Mouse (Mus musculus) limb, embryonic 11.5 days (tissue): ENCODE measurements at regions not wholly inside any gene's neighbourhood (a gene's known extent, or its start where the extent isn't known, plus 50 kb on each side); places are given as distances from the start of the nearest gene placed in this dataset.

ENCODE experiments used
- ATAC-seq: fragments of 200-750 bp; cut with Nextera tagmentation; 2 replicates; pipeline ENCODE4 v1.8.0; 2017; ENCODE audit warnings: low read depth; ENCODE audit not compliant: insufficient number of reproducible peaks, low FRiP score, low TSS enrichment
- DNase-seq: peaks from one replicate; pipeline ENCODE4 v3.0.0-alpha.2; 2015; ENCODE audit warnings: low spot score
- H3K27ac ChIP-seq: fragments of 300-500 bp; sonication (generic); replicated peaks from 2 replicates; pipeline ENCODE4 v1.5.1; 2014; ENCODE audit warnings: low read depth, mild to moderate bottlenecking, low read length
- H3K27me3 ChIP-seq: fragments of 300-500 bp; sonication (generic); 2 replicates; pipeline ENCODE4 v1.6.1; 2014; ENCODE audit warnings: mild to moderate bottlenecking, low read length, mixed read lengths; ENCODE audit not compliant: control insufficient read depth, insufficient read depth
- H3K36me3 ChIP-seq: fragments of 300-500 bp; sonication (generic); 2 replicates; pipeline ENCODE4 v1.6.1; 2014; ENCODE audit warnings: mild to moderate bottlenecking, low read length, moderate library complexity, mixed read lengths; ENCODE audit not compliant: control insufficient read depth, insufficient read depth
- H3K4me1 ChIP-seq: fragments of 300-500 bp; sonication (generic); 2 replicates; pipeline ENCODE4 v1.6.1; 2014; ENCODE audit warnings: low read length, mixed read lengths; ENCODE audit not compliant: control insufficient read depth, insufficient read depth
- H3K4me2 ChIP-seq: fragments of 300-500 bp; sonication (generic); 2 replicates; pipeline ENCODE4 v1.6.1; 2014; ENCODE audit warnings: low read depth, mild to moderate bottlenecking, moderate library complexity; ENCODE audit not compliant: severe bottlenecking
- H3K4me3 ChIP-seq: fragments of 300-500 bp; sonication (generic); 2 replicates; pipeline ENCODE4 v1.5.1; 2014; ENCODE audit warnings: low read depth, low read length
- H3K9ac ChIP-seq: fragments of 300-500 bp; sonication (generic); 2 replicates; pipeline ENCODE4 v1.6.1; 2014; ENCODE audit warnings: mild to moderate bottlenecking, low read length
- H3K9me3 ChIP-seq: fragments of 300-500 bp; sonication (generic); 2 replicates; pipeline ENCODE4 v1.6.1; 2016; ENCODE audit warnings: low read length; ENCODE audit not compliant: control insufficient read depth
- WGBS: fragments of 180-500 bp; shearing (Covaris S2); extraction: QIAGEN DNeasy Blood & Tissue Kit; methylation state at CpG from one replicate; pipeline ENCODE4 v1.1.7; 2014; 5-methylcytosine and 5-hydroxymethylcytosine counted together

GRCm38 (mm10) chr8:116384418-116385089 lies 120.2 kb upstream of the Dynlrb2 start:
- no peaks in the 10 kb centered on the region for H3K27me3 ChIP-seq
- H3K36me3 ChIP-seq: no peaks in the 10 kb centered on the region
- H3K9ac ChIP-seq: no peak overlapping the region
- H3K4me1 ChIP-seq: peaks cover 4% of the 10 kb centered on the region; the same call in 1 of the 2 replicates
- no peak overlapping the region for H3K4me3 ChIP-seq
- H3K27ac ChIP-seq: no peak overlapping the region
- no peak for DNase-seq
- no peak for ATAC-seq
- H3K4me2 ChIP-seq: no peak overlapping the region
- no peaks in the 10 kb centered on the region for H3K9me3 ChIP-seq
- 64% methylated on average over 15 of the region's 15 CpGs for WGBS

- H3K9ac ChIP-seq: no peak overlapping the region
- DNase-seq (peak; percentile 71), ATAC-seq (peak; percentile 68)
- no peaks in the 10 kb centered on the region for H3K9me3 ChIP-seq
- WGBS: 10% methylated on average over 12 of the region's 14 CpGs
- no peaks in the 10 kb centered on the region for H3K36me3 ChIP-seq
- H3K27ac ChIP-seq: no peak overlapping the region
- H3K4me1 ChIP-seq: peaks cover 4% of the 10 kb centered on the region; the same call in 1 of the 2 replicates
- H3K4me3 ChIP-seq: no peak overlapping the region
- no peak overlapping the region for H3K4me2 ChIP-seq
- no peaks in the 10 kb centered on the region for H3K27me3 ChIP-seq
Observed at GRCm38 (mm10) chr8:116383495-116384417, 121.0 kb upstream of the Dynlrb2 start.

- no peaks in the 10 kb centered on the region for H3K9me3 ChIP-seq
- DNase-seq (no peak), ATAC-seq (no peak)
- H3K4me2 ChIP-seq: no peak overlapping the region
- WGBS: 88% methylated on average over 8 of the region's 8 CpGs
- no peaks in the 10 kb centered on the region for H3K27me3 ChIP-seq
- H3K4me1 ChIP-seq: peaks cover 4% of the 10 kb centered on the region; the same call in 1 of the 2 replicates
- no peak overlapping the region for H3K4me3 ChIP-seq
- H3K27ac ChIP-seq: no peak overlapping the region
- H3K9ac ChIP-seq: no peak overlapping the region
- no peaks in the 10 kb centered on the region for H3K36me3 ChIP-seq
Observed at GRCm38 (mm10) chr8:116383036-116383435, 121.7 kb upstream of the Dynlrb2 start.

GRCm38 (mm10) chr8:116380601-116381000 lies 124.2 kb upstream of the Dynlrb2 start:
- peaks cover 4% of the 10 kb centered on the region; the same call in 1 of the 2 replicates for H3K4me1 ChIP-seq
- no peak overlapping the region for H3K4me2 ChIP-seq
- H3K36me3 ChIP-seq: no peaks in the 10 kb centered on the region
- no peak overlapping the region for H3K4me3 ChIP-seq
- no peaks in the 10 kb centered on the region for H3K9me3 ChIP-seq
- WGBS: 90% methylated on average over 4 of the region's 4 CpGs
- no peak for DNase-seq
- no peak overlapping the region for H3K9ac ChIP-seq
- H3K27ac ChIP-seq: no peak overlapping the region
- no peak for ATAC-seq
- no peaks in the 10 kb centered on the region for H3K27me3 ChIP-seq

GRCm38 (mm10) chr8:116379851-116380250 lies 124.9 kb upstream of the Dynlrb2 start:
- no peaks in the 10 kb centered on the region for H3K36me3 ChIP-seq
- WGBS: 73% methylated on average over 3 of the region's 3 CpGs
- H3K4me1 ChIP-seq: peaks cover 4% of the 10 kb centered on the region; the same call in 1 of the 2 replicates
- ATAC-seq (no peak), DNase-seq (no peak)
- H3K27ac ChIP-seq: no peak overlapping the region
- no peak overlapping the region for H3K4me3 ChIP-seq
- no peaks in the 10 kb centered on the region for H3K27me3 ChIP-seq
- H3K9ac ChIP-seq: no peak overlapping the region
- no peaks in the 10 kb centered on the region for H3K9me3 ChIP-seq
- no peak overlapping the region for H3K4me2 ChIP-seq

GRCm38 (mm10) chr8:116375758-116376157 lies 129.0 kb upstream of the Dynlrb2 start:
- H3K27me3 ChIP-seq: no peaks in the 10 kb centered on the region
- ATAC-seq: no peak
- WGBS: 87% methylated on average over 5 of the region's 5 CpGs
- no peaks in the 10 kb centered on the region for H3K36me3 ChIP-seq
- H3K27ac ChIP-seq: no peak overlapping the region
- no peak overlapping the region for H3K9ac ChIP-seq
- no peak overlapping the region for H3K4me3 ChIP-seq
- DNase-seq: no peak
- no peaks in the 10 kb centered on the region for H3K4me1 ChIP-seq
- H3K9me3 ChIP-seq: no peaks in the 10 kb centered on the region
- no peak overlapping the region for H3K4me2 ChIP-seq

- Histone ChIP-seq H3K9me3 (no peaks in the 10 kb centered on the region), H3K27ac (no peak overlapping the region), H3K27me3 (no peaks in the 10 kb centered on the region), H3K4me3 (no peak overlapping the region), H3K9ac (no peak overlapping the region), H3K36me3 (no peaks in the 10 kb centered on the region), H3K4me2 (no peak overlapping the region), H3K4me1 (no peaks in the 10 kb centered on the region)
- DNase-seq (no peak), ATAC-seq (no peak)
- WGBS: 82% methylated on average over 4 of the region's 4 CpGs
Observed at GRCm38 (mm10) chr8:116373063-116373462, 131.7 kb upstream of the Dynlrb2 start.

GRCm38 (mm10) chr8:116372574-116372973 lies 132.2 kb upstream of the Dynlrb2 start:
- Histone ChIP-seq H3K4me3 (no peak overlapping the region), H3K36me3 (no peaks in the 10 kb centered on the region), H3K9me3 (no peaks in the 10 kb centered on the region), H3K27ac (no peak overlapping the region), H3K4me1 (no peaks in the 10 kb centered on the region), H3K9ac (no peak overlapping the region), H3K4me2 (no peak overlapping the region), H3K27me3 (no peaks in the 10 kb centered on the region)
- no peak for ATAC-seq
- 61% methylated on average over 3 of the region's 3 CpGs for WGBS
- DNase-seq: no peak
